Mouse (Mus musculus) layer of hippocampus, adult 8-10 months (tissue): ENCODE results near the gene Hsph1. TPM values are rescaled to one million over a fixed set of nuclear protein-coding genes. Genes with fewer than 3 reads are reported as not detected.

Source experiments
- DNase-seq, 2 experiments: peaks; one replicate each; pipeline ENCODE4 v3.0.0; 2022; ENCODE audit warnings: low spot score in 2 of 2
- total RNA-seq, 4 experiments: library from RNA; stranded (reverse); gene quantifications; 2 replicates each; pipeline ENCODE4 v1.2.4; 2022

Hsph1 gene
- total RNA-seq, 4 experiments from 2014 or later = 269 to 406 (median 334) TPM

DNA sequence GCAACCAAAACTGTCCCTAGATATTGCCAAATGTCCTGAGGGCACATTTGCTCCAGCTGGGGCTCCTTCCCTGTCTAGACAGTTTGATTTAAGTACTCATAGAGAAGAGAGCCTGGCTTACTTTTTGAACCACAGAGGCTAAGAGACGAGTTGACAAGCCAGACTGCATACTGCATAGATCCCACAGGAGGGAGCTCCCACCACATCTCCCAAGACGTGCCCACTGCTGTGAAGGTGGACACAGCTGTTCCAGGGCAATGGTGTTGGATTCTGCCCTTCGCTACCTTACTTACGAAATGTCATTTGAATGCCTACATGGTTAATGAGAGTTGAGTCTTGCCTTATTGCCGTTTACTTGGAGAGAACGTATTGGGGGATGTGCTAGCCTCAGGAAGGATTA, 6.2 kb upstream of the Hsph1 start:
- DNase-seq = no peak

DNA sequence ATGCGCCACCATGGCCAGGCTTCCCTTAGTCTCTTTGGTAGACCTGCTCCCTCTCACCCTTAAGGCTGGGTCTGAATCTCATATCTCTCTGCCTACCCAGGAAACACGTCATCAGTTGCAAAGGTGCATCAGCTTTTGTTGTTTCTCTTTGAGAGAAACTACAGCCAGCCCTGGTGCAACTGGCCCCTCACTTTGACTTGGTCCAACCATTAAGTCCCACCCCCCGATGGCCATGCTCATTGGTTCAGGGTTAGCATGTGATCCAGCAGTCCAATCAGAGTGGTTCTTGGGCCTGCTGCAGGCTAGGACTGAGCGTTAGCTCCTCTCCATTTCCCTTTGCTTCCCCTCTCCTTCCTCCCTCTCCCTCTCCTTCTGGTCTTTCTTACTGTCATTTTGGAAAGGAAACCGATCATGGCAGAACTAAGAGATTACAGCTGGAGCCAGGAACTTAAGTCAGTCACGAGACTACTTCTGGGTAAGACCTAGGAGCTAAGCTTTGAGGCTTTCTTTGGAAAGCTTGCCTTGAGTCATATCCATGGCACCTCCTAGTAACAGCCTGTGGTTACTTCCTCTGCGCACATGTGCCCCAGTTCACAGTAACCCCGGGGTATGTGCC, 5.2 kb upstream of the Hsph1 start:
- no peak for DNase-seq

DNA sequence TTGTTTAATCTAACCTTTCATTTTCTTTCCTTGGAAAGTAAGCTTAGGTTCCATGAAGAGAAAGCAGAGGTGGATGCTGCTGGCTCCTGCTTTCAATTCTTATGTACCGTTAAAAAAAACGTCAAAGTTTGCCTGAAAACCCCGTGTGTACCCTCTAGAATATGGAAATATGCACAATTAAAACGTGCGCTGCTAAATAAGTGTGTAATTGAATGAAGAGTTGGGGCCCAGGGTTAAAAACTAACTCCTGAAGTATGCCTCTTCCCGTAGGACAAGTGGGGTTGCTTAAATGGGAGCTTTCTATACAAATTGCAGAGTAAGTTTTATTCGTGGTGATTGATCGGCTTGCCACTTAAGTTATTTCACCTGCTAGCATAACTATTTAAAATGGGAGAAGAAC, 1.1 kb upstream of the Hsph1 start:
- DNase-seq = no peak

DNA sequence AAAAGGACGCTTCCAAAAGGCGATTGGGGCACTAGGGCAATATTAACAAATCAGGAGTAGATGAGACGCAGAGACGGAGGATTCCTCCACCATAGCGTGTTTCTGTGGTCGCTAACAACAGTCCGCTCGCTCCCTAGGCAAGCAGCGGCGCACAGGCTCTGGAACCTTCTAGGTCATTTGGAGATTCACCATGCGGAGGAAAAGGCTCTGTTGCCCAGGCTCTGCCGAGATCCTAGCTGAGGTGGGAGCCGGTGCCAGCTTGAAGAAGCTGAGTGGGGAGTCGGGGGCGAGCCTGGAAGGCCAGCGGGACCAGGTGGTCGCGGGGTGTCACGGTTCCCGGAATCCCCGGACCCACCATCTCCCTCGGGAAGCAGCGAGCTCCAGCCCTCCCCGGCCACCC, 620 bp downstream of the Hsph1 start:
- DNase-seq = peak; percentile 38 to 44

DNA sequence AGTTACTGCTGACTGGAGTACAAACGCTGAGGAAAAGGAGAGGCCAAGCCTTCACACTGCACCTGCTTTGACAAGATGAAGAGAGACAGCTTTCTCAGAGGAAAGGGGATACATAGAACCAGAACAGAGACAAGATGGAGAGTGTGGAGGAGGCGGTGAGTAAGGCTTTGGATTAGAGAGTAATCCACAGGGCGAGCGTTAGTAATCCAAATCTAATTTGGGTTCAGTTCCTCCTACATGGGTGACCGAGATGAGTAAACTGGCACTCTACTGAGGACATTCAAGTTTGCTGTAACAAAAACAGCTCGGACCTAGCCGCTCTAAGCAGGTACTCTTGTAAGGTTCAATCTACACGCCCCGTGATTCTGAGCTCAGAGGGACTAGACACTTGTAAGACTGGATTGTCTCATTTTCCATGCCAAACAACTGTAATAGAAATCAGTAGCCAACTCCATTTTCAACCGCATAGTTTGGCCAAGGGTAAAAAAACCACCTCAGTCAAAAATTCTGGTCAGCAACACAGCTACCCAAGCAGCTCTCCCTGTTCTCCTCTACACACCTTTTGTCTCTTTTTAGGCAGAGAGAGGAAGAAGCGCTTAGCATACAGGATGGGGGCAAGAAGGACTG, 1.7 kb downstream of the Hsph1 start:
- DNase-seq = no peak

DNA sequence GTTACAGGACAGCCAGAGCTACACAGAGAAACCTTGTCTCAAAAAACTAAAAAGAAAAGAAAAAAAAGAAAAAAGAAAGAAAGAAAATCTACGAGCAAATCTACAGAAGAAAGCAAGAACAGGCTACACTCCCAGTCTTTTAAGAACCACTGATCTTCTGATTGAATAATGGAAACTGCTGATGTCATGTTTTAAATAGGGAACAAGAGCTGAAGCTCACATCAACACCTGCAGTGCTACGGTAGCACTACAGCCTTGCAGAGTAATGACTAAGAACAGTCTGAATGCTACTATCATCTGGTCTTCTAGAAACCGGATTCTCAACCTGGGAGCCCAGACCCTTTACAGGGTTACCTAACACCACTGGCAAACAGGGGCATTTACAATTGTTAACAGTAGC, 10.6 kb downstream of the Hsph1 start:
- no peak for DNase-seq

DNA sequence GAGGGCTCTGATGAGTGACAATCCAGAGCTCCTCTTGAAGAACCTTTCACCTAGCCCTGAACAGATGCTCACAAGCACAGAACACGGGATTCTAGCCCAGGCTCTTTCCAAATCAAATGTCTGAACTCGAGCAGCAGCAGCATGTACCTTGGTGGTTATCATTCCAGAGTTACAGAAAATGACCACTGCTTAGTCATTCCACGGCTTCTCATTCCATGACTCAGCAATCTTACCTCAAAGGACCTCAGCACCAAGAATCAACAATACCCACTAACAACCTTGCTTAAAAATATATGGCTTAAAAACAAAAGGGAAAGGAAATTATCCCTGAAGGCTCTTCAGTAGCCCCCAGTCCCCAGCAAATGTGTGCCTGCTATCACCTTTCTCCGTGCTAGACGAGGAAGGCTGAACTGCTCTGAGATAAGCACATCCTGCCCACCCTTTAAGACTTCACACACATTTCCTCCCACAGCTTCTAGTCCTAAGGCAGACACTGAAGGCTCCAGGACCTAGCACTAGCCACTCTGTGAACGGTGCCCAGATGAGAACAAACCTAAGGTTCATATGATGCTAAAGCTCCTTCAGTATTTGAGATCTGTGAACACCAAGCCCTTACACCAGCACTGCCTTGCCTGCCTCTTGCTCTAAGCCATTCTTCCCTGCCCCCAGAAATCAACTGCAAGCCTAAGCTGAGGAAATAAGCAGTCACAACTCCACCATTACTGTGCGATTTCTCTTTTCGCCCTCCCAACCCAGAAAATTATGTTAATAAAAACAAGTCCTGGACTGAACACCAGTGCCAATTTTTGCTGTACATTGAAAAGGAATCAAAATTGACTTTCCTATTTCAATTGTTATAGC, 12.1 kb downstream of the Hsph1 start:
- no peak for DNase-seq

DNA sequence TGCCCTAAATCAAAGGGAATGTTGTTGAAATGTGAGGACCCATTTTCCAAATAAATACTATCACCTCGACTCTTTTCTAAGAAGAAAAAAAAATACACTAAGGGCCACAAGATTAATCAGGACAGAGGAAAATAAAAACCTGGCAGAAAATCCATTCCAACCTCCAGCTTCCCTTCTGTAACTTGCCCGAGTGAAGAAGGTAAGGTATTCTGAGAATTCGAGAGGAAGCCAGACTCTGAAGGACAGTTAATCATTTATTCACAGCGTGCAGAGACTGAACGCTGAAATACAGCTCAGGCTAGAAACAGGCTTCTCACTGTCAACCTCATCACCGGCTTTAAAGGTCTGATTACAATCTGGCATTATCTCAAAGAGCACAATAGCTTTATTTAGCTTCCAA, 13.5 kb downstream of the Hsph1 start:
- no peak for DNase-seq

DNA sequence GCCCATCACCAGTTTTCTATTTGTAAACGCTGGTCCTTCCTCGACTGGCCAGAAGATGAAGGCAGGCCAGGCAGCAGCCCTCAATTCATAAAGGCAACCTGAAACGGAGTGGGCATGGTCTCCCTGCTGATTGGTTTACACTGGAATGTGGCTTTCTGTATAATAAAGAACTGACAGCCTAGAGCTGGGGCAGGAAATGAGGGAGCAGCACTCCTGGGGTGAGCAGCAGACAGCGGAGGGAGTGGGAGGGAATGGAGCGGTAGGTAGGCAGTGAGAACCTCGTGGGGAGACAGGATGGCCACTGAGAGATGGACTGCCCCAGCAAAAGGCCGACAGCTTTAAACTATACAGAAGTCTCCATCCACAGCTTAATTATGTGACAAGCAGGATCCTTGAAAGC, 14.0 kb downstream of the Hsph1 start:
- no peak for DNase-seq

DNA sequence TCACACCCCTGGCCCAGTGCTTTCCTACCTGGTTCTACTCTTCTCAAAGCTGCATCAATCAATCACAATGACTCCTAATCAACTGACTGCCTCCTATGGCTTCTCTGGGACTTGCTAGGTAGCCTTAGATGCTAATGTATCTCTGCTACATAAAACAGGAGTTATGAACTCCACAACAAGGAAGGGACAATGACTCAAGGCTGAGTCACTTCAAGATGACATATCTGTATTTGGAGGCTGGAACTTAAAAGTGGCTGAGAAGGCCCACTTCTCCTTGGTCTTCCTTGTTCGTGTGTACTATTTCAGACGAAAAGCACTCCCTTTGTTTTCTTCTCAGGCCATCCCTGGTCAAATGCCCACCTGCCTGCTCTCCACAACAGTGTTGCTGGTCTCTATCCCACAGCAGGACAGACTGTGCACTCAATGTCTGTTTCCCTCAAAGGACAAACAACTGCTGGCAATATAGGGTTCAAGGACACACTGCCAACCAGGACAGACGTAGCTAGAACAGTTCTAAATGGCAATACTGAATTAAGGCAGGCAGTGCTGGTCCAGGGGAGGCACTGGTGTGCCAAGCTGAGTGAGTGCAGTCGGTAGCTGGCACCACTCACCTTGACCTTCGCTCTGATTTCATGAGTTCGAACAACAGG, 18.3 kb downstream of the Hsph1 start:
- no peak for DNase-seq

DNA sequence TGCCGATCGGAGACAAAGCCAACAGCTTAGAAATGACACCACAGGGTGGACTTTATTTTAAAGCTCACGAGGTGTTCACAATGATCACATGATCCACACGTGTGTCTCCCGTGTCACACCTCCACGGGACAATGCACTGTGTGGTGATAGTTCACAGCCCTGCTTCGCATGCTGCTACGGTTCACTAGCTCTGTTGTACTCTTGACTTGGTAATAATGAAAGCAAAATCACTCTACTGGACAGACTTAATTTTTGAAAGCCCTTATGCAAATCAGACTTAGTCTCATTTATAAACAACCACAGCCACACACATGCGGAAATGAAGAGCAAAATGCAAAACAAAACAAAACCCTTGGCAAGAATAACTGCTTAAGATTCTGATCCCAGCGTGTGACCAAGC, 19.4 kb downstream of the Hsph1 start:
- no peak for DNase-seq

DNA sequence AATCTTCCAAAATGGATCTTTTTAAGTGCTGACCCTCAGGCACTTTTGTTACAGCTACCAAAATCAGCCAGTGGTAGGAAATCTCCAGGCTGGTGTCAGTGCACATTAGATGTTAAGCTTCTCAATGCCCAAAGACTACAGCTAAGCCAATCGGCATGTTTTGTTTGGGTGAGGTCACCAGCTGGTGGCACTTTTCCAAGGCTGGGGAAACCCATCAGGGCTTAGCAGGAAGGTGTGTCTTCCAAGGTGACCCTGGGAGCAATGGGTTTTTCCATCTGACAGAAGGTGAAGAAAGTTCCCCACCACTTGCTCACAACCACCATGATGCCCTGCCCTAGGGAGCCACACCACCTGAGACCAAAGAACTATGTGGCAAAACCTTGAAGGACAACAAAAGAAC, 20.0 kb downstream of the Hsph1 start:
- DNase-seq = no peak

DNA sequence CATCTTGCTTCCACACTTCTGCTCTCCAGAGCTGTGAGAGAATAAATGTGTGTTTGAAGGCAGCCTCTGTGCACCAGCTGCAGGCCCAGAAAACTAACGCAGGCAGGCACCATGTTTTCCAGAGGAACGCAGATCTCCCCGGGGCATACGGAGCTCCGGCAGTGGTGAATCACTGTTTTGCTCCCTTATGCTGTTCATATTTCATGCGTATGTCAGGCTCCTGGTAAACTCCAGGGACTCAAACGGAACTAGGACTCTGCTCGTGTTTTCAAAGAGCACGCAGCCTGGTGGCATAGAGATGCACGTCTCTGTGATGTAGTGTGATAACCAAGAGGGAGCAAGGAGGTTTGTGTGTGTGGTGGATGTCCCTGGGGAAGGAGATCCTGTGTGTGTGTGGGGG, 23.4 kb downstream of the Hsph1 start:
- DNase-seq = peak; percentile 55 to 72

DNA sequence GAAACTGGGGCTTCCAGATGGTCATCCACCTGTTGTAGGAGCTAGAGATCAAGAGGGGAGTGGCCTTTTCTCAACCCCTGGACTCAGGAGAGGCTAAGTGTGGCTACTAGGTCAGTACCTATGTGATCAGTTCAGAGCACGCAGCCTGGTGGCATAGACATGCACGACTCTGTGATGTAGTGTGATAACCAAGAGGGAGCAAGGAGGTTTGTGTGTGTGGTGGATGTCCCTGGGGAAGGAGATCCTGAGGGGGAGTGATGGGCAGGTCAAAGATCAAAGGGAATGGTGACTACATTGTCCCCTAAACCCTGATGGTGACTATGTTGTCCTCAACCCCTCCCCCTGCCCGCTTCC, 24.0 kb downstream of the Hsph1 start:
- DNase-seq = no peak

DNA sequence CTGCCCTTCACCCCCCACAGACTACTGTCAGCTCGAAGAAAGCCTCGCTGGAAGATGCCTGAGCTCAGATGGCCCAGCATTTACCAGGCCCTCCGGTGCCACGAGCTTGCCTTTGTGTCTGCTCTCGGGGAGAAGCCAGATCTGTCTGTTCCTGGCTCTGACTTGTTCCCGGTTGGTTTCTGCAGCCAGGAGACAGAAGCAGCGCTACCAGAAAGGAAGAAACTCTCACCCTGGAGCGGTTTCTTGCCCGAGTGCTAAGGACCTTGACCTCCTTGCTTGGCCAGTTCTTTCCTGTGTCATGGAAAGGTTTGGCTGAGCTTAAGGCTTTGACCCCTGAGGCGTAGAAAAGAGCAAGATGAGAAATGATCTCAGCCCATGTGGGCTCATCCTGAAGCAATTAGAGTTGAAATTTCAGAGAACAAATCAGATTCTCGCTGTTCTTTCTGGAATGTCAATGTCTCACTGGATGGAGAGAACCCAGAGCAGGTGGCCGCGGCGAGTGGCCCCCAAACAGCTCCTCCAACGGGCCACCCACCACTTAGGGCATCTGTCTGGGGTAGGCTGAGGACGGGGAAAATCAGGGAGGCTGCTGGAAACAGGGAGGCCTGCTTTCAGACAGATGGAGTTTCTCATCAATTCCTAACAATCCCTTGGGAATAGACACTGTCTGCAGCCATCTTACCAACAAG, 24.6 kb downstream of the Hsph1 start:
- peak; percentile 39 for DNase-seq

DNA sequence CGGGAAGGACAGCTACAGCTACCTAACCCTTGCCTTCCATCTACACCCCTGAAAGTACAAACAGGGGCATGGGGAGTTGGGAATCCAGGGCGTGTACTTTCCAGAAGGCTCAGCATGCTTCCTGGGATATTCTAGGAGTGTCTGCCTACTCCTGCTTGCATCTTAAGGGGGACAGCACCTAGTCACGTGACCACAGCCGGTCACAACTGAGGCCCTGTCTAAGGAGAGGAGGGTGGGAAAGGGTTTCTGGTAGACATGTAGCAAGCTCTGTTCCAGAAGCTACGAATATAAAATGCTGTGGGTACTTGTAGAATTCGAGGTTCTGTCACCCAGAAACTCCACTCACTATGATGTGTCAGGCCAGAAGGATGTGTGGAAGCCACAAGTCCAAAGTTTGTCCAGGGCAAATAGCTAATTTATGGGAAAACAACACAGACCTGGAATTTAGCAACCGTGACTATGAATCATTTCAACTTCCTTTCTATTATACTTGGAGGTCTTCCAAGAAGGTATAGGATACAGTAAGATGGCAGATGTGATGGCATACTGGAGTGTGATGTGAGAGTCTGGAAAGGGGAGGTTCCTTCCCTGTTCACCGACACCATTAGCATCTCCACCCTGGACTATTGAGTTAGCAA, 29.0 kb downstream of the Hsph1 start:
- no peak for DNase-seq

DNA sequence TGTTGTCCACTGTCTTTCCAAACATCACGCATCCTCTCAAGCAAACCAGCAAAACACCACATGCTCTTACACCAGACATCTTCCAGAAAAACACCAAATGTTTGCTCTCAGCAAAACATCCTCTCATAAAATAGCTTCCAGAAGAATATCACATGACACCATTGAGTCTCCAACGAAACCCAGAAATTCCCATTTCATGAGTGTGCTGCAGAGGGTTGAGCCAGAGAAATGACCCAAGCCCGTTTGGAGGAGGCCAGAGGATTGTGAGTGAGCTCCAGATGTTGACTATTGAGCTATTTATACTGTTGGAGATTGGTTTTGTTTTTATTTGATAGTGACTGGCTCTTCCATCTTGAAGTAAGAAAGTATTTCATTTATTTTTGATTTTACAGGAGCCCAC, 32.9 kb downstream of the Hsph1 start:
- no peak for DNase-seq

DNA sequence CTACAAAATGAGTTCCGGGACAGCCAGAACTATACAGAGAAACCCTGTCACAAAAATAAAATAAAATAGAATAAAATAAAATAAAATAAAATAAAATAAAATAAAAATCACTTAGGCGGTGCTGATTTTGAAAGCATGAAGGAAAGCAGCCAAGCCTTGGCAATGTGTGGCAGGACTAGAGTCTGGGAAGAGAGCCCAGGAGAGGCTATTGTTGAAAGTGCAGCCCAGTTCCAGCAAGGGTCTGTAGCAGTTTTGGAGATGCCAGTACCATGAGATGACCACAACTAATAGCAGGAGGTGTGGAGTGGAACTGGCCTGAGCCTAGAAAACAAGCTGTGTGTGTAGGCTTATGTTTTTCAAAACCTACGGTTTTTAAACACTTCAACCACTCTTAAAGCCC, 34.2 kb downstream of the Hsph1 start:
- DNase-seq = no peak

DNA sequence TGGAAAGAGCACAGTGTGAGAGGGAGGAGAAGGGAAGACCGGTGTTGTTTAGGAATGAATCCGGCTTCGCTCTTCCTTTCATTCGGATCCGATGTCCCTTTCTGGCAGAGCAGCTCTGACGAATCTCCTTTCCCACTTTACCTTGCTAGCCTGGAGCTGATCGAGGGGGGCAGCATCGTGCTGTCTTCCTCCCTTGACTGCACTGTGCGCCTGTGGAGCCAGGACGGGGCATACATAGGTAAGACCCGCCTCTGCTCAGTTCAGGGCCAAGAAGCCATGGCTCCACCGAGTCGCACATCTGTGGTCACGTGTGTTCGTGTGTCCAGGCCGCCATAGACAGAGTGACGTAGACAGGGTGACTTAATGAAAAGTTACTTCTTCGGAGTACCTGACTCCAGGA, 38.8 kb downstream of the Hsph1 start:
- DNase-seq = no peak

DNA sequence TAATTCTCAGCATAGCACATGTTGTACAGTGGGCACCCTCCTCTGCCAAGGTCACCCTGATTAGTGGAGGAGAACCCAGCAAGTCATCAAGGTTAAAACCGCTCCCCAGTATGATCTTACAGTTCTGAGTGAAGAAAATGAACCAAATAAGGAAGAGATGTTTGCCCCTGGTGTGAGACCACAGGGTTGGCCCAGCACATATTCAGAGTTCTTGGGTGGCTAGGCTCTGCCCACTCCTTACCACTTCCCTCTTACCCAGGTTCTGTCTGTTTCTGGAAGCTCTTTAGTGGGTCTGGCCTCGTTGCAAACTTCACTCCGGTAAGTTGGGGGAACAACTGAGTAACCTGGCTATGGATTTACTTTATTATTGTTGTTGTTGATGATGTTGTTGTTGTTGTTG, 42.0 kb downstream of the Hsph1 start:
- DNase-seq = no peak

DNA sequence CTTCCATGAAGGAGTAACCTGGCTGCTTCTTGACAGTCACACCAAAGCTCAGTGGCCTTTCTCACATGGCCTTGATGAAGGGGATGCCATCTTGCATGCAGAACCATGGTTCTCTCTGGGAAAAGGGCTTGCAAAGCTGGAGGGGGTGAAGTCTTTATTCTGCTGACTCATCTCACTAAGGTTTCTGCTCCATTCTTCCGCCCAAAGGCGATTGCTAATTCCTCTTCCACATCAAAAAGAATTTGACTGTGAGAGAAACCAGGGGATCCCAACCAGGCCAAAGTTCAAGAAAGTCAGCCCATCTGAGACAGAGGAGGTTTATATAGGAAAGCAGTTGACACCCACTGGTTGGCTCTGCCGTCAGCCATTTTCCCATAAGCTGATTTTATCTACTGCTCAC, 46.2 kb downstream of the Hsph1 start:
- DNase-seq = no peak
